Mouse (Mus musculus) neural tube, embryonic 13.5 days (tissue): Measurements from ENCODE around the gene Tmem200b. TPM values are rescaled to one million over a fixed set of nuclear protein-coding genes. Genes with fewer than 3 reads are reported as not detected.
A peak's percentile ranks its signal among the peaks of the same experiment; 100 is the strongest.

Experiments used
- ATAC-seq: fragments of 200-750 bp; cut with Nextera tagmentation; 2 replicates; pipeline ENCODE4 v1.8.0; 2017; ENCODE audit warnings: low read depth, mild to moderate bottlenecking, moderate TSS enrichment, moderate library complexity
- H3K27ac ChIP-seq: fragments of 300-500 bp; sonication (generic); replicated peaks from 2 replicates; pipeline ENCODE4 v1.5.1; 2015; ENCODE audit warnings: moderate library complexity, mild to moderate bottlenecking, inconsistent platforms
- H3K27me3 ChIP-seq: fragments of 300-500 bp; sonication (generic); 2 replicates; pipeline ENCODE4 v1.6.1; 2015; ENCODE audit warnings: mild to moderate bottlenecking, inconsistent platforms
- H3K36me3 ChIP-seq: fragments of 300-500 bp; sonication (generic); 2 replicates; pipeline ENCODE4 v1.6.1; 2015; ENCODE audit warnings: mild to moderate bottlenecking, inconsistent platforms
- H3K4me1 ChIP-seq: fragments of 300-500 bp; sonication (generic); replicated peaks from 2 replicates; pipeline ENCODE4 v1.6.1; 2015; ENCODE audit warnings: inconsistent platforms
- H3K4me2 ChIP-seq: fragments of 300-500 bp; sonication (generic); 2 replicates; pipeline ENCODE4 v1.6.1; 2015; ENCODE audit warnings: inconsistent platforms, mild to moderate bottlenecking, moderate library complexity
- H3K4me3 ChIP-seq: fragments of 300-500 bp; sonication (generic); 2 replicates; pipeline ENCODE4 v1.5.1; 2015; ENCODE audit warnings: mild to moderate bottlenecking, inconsistent platforms
- H3K9ac ChIP-seq: fragments of 300-500 bp; sonication (generic); 2 replicates; pipeline ENCODE4 v1.6.1; 2015; ENCODE audit warnings: moderate library complexity, mild to moderate bottlenecking, inconsistent platforms
- H3K9me3 ChIP-seq: fragments of 300-500 bp; sonication (generic); 2 replicates; pipeline ENCODE4 v1.6.1; 2016; ENCODE audit warnings: inconsistent platforms
- WGBS: fragments of 180-500 bp; shearing (Covaris S2); methylation state at CpG from one replicate; pipeline ENCODE4 v1.1.7; 2015; 5-methylcytosine and 5-hydroxymethylcytosine counted together
- polyA plus RNA-seq: library from polyadenylated mRNA; unstranded; fragments of >200 nt; fragmentation: Nextera tagmentation; extraction: Ambion mirVana; gene quantifications from 2 replicates; pipeline ENCODE4 v1.2.1, GENCODE M21; 2015

Tmem200b gene
- 0.14 and 0.29 TPM in 2 replicates for polyA plus RNA-seq

DNA sequence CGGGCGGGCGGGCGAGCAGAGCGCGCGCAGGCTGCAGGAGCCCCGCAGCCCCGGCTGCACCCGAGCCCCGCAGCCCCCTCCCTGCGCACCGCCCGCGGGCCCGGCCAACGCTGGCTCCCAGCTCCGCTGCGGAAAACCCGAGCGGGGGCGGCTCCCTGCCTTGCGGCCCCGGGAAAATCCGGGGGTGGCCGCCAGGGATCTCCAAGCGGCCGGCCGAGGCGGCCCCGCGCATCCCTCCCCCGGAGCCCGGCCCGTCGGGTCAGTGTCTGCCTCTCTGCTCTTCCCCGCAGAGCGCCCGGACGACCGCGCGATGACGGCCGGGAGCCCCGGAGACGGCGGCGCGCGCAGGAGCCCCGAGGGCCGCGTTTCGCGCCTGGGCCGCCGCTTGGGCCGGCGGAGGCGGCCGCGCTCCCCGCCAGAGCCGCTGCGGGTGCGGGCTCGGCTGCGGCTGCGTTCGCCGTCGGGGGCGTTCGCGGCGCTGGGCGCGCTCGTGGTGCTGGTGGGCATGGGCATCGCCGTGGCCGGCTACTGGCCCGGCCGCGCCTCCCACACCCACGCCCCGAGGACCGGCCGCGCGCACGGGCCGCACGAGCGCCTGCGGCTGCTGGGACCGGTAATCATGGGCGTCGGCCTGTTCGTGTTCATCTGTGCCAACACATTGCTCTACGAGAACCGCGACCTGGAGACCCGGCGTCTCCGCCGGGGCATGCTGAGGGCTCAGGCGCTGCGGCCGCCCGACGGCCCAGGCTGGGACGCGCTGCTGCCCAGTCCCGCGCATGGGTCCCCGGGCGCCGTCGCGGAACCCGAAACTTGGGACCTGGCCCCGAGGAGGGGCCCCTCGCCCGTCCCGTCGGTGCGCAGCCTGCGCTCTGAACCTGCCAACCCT lies at the start of gene Tmem200b:
Gene Tmem200b (plus strand): TSS at position 311 of the 886 bp plus-strand sequence.
- 3% methylated on average over 82 of the region's 130 CpGs for WGBS
- Histone ChIP-seq H3K36me3 (peaks cover 35% of the 10 kb centered on the region), H3K4me2 (peak within 1 kb of the TSS; percentile 75), H3K27me3 (peaks cover 96% of the 10 kb centered on the region), H3K9me3 (no peaks in the 10 kb centered on the region), H3K27ac (no peak within 1 kb of the TSS), H3K4me1 (peaks cover 55% of the 10 kb centered on the region), H3K9ac (peak within 1 kb of the TSS; percentile 71), H3K4me3 (peak within 1 kb of the TSS; percentile 49)
- peak; percentile 25; the same call in 1 of the 2 replicates for ATAC-seq

DNA sequence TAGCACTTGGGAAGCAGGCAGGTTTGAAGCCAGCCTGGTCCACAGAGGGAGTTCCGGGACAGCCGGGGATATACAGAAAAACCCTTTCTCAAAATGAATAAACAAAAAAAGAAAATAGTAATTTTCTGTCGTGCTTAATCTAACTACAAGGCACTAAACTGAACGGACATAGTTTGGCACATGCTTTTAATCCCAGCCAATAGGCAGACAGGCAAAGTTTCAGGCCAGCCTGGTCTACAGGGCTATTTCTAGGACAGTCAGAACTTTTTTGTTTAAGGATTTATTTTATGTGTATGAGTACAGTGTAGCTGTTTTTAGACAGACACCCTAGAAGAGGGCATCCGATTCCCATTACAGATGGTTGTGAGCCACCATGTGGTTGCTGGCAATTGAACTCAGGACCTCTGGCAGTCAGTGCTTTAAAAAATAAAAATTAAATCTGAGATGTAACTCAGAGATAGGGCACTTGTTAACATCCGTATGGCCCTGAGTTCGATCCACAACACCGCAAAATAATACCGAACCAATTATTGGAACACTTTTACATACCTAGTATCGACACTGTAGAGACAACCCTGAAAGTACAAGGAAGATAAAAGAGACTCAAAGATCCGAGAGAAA lies 48.8 kb upstream of the Tmem200b start:
- Histone ChIP-seq H3K36me3 (peaks cover 6% of the 10 kb centered on the region; the same call in 1 of the 2 replicates), H3K27ac (peak overlapping the region; percentile 100), H3K9me3 (no peaks in the 10 kb centered on the region), H3K27me3 (no peaks in the 10 kb centered on the region), H3K4me1 (peaks cover 39% of the 10 kb centered on the region), H3K4me3 (peak overlapping the region; percentile 96), H3K4me2 (peak overlapping the region; percentile 71), H3K9ac (peak overlapping the region; percentile 83)
- peak; percentile 17 for ATAC-seq
- 11% methylated on average over 11 of the region's 11 CpGs for WGBS

- peak within 1 kb of the TSS; percentile 99 for H3K4me2 ChIP-seq
- H3K36me3 ChIP-seq = no peaks in the 10 kb centered on the region
- peaks cover 46% of the 10 kb centered on the region for H3K4me1 ChIP-seq
- peak; percentile 97 for ATAC-seq
- H3K27me3 ChIP-seq = no peaks in the 10 kb centered on the region
- under 1% methylated on average over 94 of the region's 116 CpGs for WGBS
- no peaks in the 10 kb centered on the region for H3K9me3 ChIP-seq
- peak within 1 kb of the TSS; percentile 100 for H3K27ac ChIP-seq
- peak within 1 kb of the TSS; percentile 96 for H3K4me3 ChIP-seq
- peak within 1 kb of the TSS; percentile 100 for H3K9ac ChIP-seq
Observed at GRCm38 (mm10) chr4:131873293-131874168, 48.0 kb upstream of the Tmem200b start, which contains the start of gene Srsf4. Gene Srsf4 (plus strand): TSS chr4:131873617.

DNA sequence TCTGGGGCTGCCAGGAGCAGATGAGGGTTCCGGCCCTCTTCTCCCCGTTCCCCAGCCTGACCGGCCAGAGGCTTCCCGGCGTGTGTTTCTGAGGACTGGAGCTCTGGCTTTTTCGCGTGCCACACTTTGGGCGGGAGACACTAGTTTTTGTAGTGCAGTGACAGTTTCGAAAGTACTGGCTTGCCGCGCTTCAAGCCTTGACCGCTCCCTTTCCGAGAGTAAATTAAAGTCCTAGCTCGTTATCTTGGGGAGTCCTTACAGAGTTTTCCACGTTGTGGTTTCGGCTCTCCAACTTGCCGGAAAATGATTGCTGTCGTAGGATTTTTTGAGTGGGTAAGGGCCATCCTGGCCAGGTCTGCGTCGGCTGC lies 47.4 kb upstream of the Tmem200b start:
- no peaks in the 10 kb centered on the region for H3K9me3 ChIP-seq
- H3K4me1 ChIP-seq = peaks cover 48% of the 10 kb centered on the region
- ATAC-seq = no peak
- WGBS = under 1% methylated on average over 20 of the region's 20 CpGs
- H3K27ac ChIP-seq = peak overlapping the region; percentile 100
- H3K4me3 ChIP-seq = peak overlapping the region; percentile 96
- H3K4me2 ChIP-seq = peak overlapping the region; percentile 99
- no peaks in the 10 kb centered on the region for H3K27me3 ChIP-seq
- no peaks in the 10 kb centered on the region for H3K36me3 ChIP-seq
- H3K9ac ChIP-seq = peak overlapping the region; percentile 100

- no peaks in the 10 kb centered on the region for H3K36me3 ChIP-seq
- no peaks in the 10 kb centered on the region for H3K9me3 ChIP-seq
- peaks cover 52% of the 10 kb centered on the region for H3K4me1 ChIP-seq
- WGBS = 4% methylated on average over 11 of the region's 11 CpGs
- no peaks in the 10 kb centered on the region for H3K27me3 ChIP-seq
- H3K27ac ChIP-seq = peak overlapping the region; percentile 100
- ATAC-seq = no peak
- peak overlapping the region; percentile 96 for H3K4me3 ChIP-seq
- peak overlapping the region; percentile 100 for H3K9ac ChIP-seq
- H3K4me2 ChIP-seq = peak overlapping the region; percentile 99
Observed at GRCm38 (mm10) chr4:131874567-131874966, 47.0 kb upstream of the Tmem200b start.

DNA sequence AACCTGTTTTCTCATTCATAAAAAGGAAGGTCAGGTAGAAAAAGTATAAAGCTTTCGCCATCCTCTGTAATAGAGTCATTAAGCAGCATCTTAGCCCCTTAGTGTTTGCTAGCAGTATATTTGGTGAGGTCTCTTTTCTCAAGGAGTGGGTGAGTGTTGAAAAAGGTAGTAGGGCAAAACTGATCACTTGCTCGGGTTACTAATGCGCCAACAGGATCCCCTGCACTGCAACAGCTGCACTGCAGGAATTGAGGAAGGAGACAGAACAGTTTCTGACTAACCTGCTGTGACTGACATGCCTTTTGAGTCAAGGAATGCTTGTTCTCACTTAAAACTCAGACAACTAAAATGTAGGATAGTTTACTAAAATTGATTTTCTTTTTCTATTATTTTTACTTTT lies 46.3 kb upstream of the Tmem200b start:
- Histone ChIP-seq H3K4me3 (peak overlapping the region; percentile 96), H3K36me3 (no peaks in the 10 kb centered on the region), H3K27ac (no peak overlapping the region), H3K4me2 (peak overlapping the region; percentile 99), H3K9ac (peak overlapping the region; percentile 100), H3K9me3 (no peaks in the 10 kb centered on the region), H3K27me3 (no peaks in the 10 kb centered on the region), H3K4me1 (peaks cover 59% of the 10 kb centered on the region)
- 46% methylated on average over 3 of the region's 3 CpGs for WGBS
- ATAC-seq = no peak

DNA sequence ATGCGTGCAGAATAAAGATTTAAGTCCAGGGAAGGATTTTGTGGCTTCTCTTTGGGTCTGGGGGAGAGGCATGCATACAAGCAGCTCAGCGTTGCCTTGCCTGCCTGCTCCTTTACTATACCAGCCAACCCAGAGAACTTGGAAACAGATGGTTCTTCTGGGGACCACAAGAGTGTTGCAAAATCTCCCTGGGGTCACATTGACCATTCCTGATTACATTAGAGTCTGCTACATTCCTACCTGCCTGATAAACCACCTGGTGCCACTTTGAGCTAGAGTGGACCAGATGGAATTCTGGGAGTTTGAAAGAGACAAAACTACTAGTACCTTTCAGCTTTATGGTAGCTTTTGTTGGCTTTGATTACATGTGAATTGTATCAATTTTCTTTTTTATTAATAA lies 44.7 kb upstream of the Tmem200b start:
- no peaks in the 10 kb centered on the region for H3K27me3 ChIP-seq
- no peak overlapping the region; the same call in 1 of the 2 replicates for H3K4me3 ChIP-seq
- 67% methylated on average over 2 of the region's 2 CpGs for WGBS
- H3K9me3 ChIP-seq = no peaks in the 10 kb centered on the region
- peaks cover 72% of the 10 kb centered on the region for H3K4me1 ChIP-seq
- no peak overlapping the region for H3K27ac ChIP-seq
- ATAC-seq = no peak
- H3K9ac ChIP-seq = 0 out of 2 replicates have a peak overlapping the region, but pooled peaks have one; percentile 3
- H3K4me2 ChIP-seq = peak overlapping the region; percentile 99
- no peaks in the 10 kb centered on the region for H3K36me3 ChIP-seq

DNA sequence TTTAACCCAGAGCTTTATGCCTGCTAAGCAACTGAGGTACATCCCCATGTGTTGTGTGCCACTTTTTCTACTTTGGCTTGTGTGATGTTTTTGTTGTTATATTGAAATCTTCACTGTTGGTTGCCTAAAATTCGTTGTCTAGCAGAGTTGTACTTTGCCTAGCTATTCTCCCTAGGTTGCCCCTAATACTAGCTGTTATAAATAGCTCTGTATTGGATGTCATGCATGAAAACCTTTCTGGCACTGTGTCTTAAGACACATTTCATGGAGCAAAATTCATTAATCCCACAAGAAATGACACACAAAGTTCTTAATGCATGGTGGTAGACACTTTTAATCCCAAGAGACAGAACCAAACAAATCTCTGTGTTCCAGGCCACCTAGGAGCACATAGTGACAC lies 41.9 kb upstream of the Tmem200b start:
- Histone ChIP-seq H3K36me3 (no peaks in the 10 kb centered on the region), H3K4me2 (no peak overlapping the region), H3K4me1 (peaks cover 77% of the 10 kb centered on the region), H3K27ac (no peak overlapping the region), H3K9ac (no peak overlapping the region), H3K9me3 (no peaks in the 10 kb centered on the region), H3K4me3 (no peak overlapping the region), H3K27me3 (no peaks in the 10 kb centered on the region)
- 90% methylated on average over 1 of the region's 1 CpGs for WGBS
- no peak for ATAC-seq

DNA sequence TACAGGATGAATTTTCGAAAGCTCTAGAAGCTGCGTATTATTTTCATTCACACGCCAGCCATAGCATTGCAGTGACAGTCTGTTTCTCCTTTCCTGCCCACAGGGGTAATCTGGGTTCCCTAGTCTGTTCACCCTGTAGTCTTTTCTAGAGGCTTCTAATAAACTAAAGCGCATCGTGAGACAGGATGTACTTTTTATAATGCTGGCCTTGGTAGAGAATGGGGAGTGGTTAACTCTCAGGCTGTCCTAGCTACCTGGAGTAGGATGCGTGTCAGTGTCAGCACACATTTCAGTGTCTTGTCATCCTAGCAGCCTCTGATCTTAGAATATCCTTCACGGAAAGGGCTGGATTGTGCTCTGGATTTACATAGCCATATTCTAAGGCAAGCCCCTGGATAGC lies 40.3 kb upstream of the Tmem200b start:
- H3K36me3 ChIP-seq = peaks cover 14% of the 10 kb centered on the region
- H3K27ac ChIP-seq = no peak overlapping the region
- no peak overlapping the region for H3K9ac ChIP-seq
- H3K27me3 ChIP-seq = no peaks in the 10 kb centered on the region
- WGBS = 90% methylated on average over 7 of the region's 7 CpGs
- peaks cover 71% of the 10 kb centered on the region for H3K4me1 ChIP-seq
- H3K4me3 ChIP-seq = no peak overlapping the region
- ATAC-seq = no peak
- H3K9me3 ChIP-seq = no peaks in the 10 kb centered on the region
- H3K4me2 ChIP-seq = no peak overlapping the region

DNA sequence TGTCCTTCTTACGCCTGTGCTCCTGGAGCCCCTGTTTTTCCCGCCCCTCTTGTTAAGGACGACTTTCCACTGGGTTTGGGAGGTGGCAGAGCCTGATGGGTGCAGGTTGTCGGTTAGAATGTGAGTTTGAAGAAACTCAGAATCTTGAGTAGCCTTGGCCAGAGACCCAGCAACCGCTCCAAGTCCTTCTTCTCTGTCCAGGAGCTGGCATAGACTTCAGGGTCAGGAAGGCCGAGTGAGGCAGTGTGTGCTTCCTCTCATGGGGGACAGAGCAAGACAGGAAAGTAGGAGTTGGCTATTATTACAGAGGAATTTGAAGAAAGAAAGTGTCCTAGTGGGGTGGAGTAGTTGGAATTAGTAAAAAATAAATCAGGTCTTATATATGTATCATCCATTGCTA lies 38.0 kb upstream of the Tmem200b start:
- Histone ChIP-seq H3K4me1 (peaks cover 54% of the 10 kb centered on the region), H3K36me3 (peaks cover 22% of the 10 kb centered on the region), H3K27me3 (no peaks in the 10 kb centered on the region), H3K9me3 (no peaks in the 10 kb centered on the region), H3K9ac (no peak overlapping the region), H3K4me2 (no peak overlapping the region), H3K27ac (no peak overlapping the region), H3K4me3 (no peak overlapping the region)
- ATAC-seq = no peak
- WGBS = 78% methylated on average over 6 of the region's 6 CpGs

- no peaks in the 10 kb centered on the region for H3K27me3 ChIP-seq
- no peak overlapping the region for H3K4me2 ChIP-seq
- peaks cover 56% of the 10 kb centered on the region for H3K4me1 ChIP-seq
- H3K27ac ChIP-seq = no peak overlapping the region
- H3K4me3 ChIP-seq = no peak overlapping the region
- peaks cover 22% of the 10 kb centered on the region for H3K36me3 ChIP-seq
- 83% methylated on average over 6 of the region's 6 CpGs for WGBS
- H3K9me3 ChIP-seq = no peaks in the 10 kb centered on the region
- H3K9ac ChIP-seq = no peak overlapping the region
- no peak for ATAC-seq
Observed at GRCm38 (mm10) chr4:131885376-131885775, 36.2 kb upstream of the Tmem200b start.
